Mouse (Mus musculus) neutrophil, adult 59 days (primary cell): Measurements from ENCODE around the gene Nhsl2. TPM values are rescaled to one million over a fixed set of nuclear protein-coding genes. Genes with fewer than 3 reads are reported as not detected.

Experiments
- total RNA-seq, 2 experiments: library from RNA; stranded (reverse); gene quantifications; 1 replicate in 1 of 2; 2 replicates in 1 of 2; pipeline ENCODE4 v1.2.4; 2023

The Nhsl2 gene
- total RNA-seq, result 100 to 1,000 TPM; 136 to 165 TPM

DNA sequence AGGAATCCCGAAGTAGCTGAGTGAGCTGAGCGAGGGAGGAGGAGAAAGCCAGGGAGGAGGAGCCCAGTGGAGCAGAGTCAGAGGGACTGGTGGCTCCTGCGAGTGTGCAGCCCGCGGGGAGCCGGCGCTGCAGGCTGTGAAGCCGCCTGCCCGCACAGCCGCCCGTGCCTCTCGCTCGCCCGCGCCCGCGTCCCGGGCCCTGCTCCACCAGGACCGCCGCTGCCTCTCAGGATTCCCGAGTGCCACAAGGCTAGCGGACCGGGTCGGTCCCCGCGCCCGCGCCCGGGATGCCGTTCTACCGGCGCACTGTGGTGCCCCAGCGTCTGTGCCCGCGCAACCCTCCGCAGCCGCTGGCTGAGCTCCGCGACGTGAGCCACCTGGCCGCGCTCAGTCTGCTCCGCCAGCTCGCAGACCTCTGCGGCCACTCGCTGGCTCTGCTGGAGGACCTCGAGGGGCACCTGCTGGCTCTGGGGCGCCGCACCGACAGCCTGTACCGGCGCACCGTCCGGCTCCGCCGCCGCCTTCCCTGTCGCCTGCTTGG lies at the start of gene Nhsl2:
Gene Nhsl2 (plus strand): TSS at position 105 of the 541 bp plus-strand sequence.

DNA sequence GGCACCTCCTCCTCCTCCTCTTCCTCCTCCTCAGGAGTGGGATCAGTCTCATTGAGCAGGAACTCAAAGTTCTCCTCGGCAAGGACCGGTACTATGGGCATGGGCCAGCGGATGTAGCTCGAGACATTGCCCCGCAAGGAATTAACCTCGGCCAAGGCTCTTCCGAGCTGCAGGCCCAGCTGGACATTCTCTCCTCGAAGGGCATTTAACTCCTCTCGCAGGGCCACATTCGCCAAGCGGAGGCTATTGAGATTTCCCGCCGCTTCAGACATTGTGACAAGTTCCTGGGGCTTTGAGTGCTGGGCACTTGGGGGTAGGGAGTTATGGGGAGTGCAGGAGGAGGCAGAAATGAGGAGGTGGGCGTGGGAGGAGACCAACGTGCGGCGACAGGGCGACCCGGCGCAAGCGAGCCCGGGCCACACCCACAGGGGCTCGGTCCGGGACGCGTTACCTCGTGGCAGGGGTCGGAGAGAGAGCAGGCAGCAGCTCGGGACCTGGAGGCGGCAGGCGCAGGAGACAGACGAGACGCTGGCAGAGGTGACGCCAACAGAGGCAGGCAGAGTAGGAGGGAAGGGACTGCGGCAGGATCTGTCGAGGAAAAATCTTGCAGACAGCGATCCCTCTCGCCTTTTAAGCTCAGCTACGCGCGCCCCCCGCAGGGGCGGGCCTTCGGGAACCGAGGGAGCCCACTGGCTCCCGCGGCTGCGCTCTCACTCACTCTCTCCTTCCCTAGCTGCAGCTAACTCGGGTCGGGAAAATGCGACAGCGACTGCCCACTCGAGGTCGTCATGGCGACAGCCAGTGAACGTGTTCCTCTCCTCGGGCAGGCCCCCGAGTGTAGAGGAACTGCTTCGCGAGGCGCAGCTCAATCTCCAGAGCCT lies 221.6 kb downstream of the Nhsl2 start, which contains the start of gene Rtl5:
Gene Rtl5 (minus strand): TSS at position 714 of the 881 bp plus-strand sequence.

DNA sequence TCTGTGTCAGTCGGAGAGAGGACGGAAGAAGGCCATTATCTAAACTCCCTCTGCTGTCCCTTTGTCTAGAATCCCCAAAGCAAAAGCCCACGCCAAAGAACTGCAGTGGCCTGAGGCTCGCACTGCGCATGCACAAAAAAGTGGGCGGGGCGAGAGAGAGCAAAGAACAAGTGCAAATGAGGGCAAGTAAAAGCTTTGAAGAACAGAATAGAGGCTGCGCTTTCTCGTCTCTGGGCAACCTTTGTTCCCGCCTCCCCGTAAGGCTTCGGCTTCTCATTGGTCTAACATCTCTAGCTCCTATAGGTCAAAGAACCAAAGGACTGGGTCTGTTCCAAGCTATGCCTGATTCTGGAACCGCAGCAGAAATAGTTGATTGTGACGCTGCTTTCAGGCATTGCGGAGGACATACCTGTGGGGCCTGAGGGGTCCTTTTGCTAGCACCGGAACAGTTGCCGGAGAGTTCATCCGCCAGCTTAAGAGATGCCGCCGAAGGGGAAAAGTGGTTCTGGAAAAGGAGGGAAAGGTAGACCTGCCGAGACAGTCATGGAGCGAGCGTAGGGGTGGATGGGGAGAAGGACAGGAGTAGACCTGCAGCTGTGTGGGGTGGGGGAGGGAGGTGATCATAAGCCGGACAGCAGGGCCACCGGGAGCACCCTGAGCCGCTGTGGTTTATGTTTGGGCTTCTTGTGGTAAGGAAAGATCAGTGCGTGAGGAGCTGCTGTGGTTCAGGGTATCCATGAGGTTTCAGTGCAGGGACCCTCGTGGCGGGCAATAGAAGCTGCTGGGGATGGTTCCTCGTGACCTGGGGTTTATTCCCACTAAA lies 270.1 kb downstream of the Nhsl2 start, which contains the start of gene Pin4:
Gene Pin4 (plus strand): TSS at position 406 of the 823 bp plus-strand sequence.

Other genes with a start within 250 kb of the Nhsl2 start
- gene Ogt, start 209.3 kb upstream of the Nhsl2 start, total RNA-seq, result 100 to 1,000 TPM; 239 to 243 TPM
- 1 to 10 TPM; 1.2 to 1.5 TPM for gene Cxcr3, start 115.1 kb upstream of the Nhsl2 start, total RNA-seq
- not detected for gene Gm4779, start 55.0 kb upstream of the Nhsl2 start, total RNA-seq
- gene 8030474K03Rik, start 54.7 kb upstream of the Nhsl2 start, total RNA-seq, result not detected
- 1 to 10 TPM; 4.1 to 4.7 TPM for gene Rtl5, start 221.9 kb downstream of the Nhsl2 start, total RNA-seq